31 mouse cellular contexts compared by ENCODE assay signal in the genomic region with DNA sequence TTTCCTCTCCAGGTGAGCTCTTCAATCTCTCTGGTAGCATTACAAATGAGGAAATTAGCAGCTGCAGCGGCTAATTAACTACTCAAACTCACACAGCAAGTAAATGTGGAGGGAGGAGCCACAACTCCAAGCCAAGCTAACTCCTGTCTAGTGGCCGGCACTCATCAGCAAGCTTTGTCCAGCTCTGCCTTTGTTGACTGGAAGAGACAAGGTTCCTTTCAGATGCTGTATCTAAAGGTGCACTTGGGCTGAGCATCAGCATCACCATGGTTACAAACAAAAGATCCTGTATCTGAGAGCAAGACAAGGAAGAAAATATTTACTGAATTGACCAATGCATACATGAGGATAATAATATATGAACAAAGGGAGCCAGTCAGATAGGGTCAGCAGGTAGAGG. TPM values are rescaled to one million over a fixed set of nuclear protein-coding genes. Genes with fewer than 3 reads are reported as not detected.
DNase-seq lines count a peak whose midpoint lies in the region; ATAC-seq and TF ChIP-seq lines count a peak whose summit lies in the region.
"Had no signal": no experiment of that assay in that cellular context is flagged by ENCODE, and none has a peak within 500 bp of the region (broad histone marks: within the 10 kb centered on the region; RNA-seq: fewer than 3 reads in every experiment).

No protein-coding gene starts in this region.

- H3K4me2 ChIP-seq in heart, embryonic 16.5 days (ENCODE audit: low read depth, low read length) = peak overlapping the region; percentile 44
- no peak overlapping the region; the same call in 1 of the 2 replicates for H3K4me2 ChIP-seq in lung, embryonic 15.5 days
- H3K4me2 ChIP-seq: embryonic facial prominence, embryonic 12.5 days; forebrain, embryonic 13.5 days; hindbrain, embryonic 12.5 days; limb, embryonic 15.5 days had no signal

- 16% methylated on average over 2 of the region's 2 CpGs for WGBS in heart, embryonic 10.5 days
- WGBS in heart, embryonic 16.5 days = 34% methylated on average over 2 of the region's 2 CpGs
- 47% methylated on average over 2 of the region's 2 CpGs for WGBS in lung, embryonic 15.5 days

- peak overlapping the region; percentile 96 for H3K27ac ChIP-seq in heart, embryonic 10.5 days
- H3K27ac ChIP-seq in heart, embryonic 16.5 days (ENCODE audit: low read length) = peak overlapping the region; percentile 92
- H3K27ac ChIP-seq in lung, embryonic 15.5 days = peak overlapping the region; percentile 6; the same call in 1 of the 2 replicates
- H3K27ac ChIP-seq: embryonic facial prominence, embryonic 12.5 days; forebrain, embryonic 13.5 days; hindbrain, embryonic 12.5 days; limb, embryonic 15.5 days had no signal

- no peaks in the 10 kb centered on the region for H3K27me3 ChIP-seq in heart, embryonic 10.5 days (ENCODE audit: insufficient read depth, poor library complexity, severe bottlenecking)
- no peaks in the 10 kb centered on the region for H3K27me3 ChIP-seq in heart, embryonic 16.5 days (ENCODE audit: control insufficient read depth, insufficient read depth, low read length)
- no peaks in the 10 kb centered on the region for H3K27me3 ChIP-seq in lung, embryonic 15.5 days
- H3K27me3 ChIP-seq: embryonic facial prominence, embryonic 12.5 days; forebrain, embryonic 13.5 days; hindbrain, embryonic 12.5 days; limb, embryonic 15.5 days; Patski had no signal

- H3K9ac ChIP-seq in heart, embryonic 16.5 days (ENCODE audit: low read length) = peak overlapping the region; percentile 29; the same call in 1 of the 2 replicates
- no peak overlapping the region for H3K9ac ChIP-seq in lung, embryonic 15.5 days
- H3K9ac ChIP-seq: embryonic facial prominence, embryonic 12.5 days; forebrain, embryonic 13.5 days; hindbrain, embryonic 12.5 days; limb, embryonic 15.5 days had no signal

- H3K4me1 ChIP-seq in heart, embryonic 10.5 days = peaks cover 32% of the 10 kb centered on the region
- peaks cover 12% of the 10 kb centered on the region for H3K4me1 ChIP-seq in heart, embryonic 16.5 days (ENCODE audit: control insufficient read depth, insufficient read depth, low read length)
- peaks cover 20% of the 10 kb centered on the region for H3K4me1 ChIP-seq in lung, embryonic 15.5 days
- H3K4me1 ChIP-seq: forebrain, embryonic 13.5 days; hindbrain, embryonic 12.5 days had no signal

- no peak for TF ChIP-seq POLR2A in brain, embryonic 14.5 days (IDR thresholded peaks at IDR 0.05; ENCODE audit: borderline replicate concordance, extremely low read depth, insufficient read depth, insufficient read length, poor library complexity, severe bottlenecking)

- peak overlapping the region; percentile 43 for H3K4me3 ChIP-seq in heart, embryonic 10.5 days
- no peak overlapping the region for H3K4me3 ChIP-seq in heart, embryonic 16.5 days (ENCODE audit: low read length)
- H3K4me3 ChIP-seq in lung, embryonic 15.5 days = no peak overlapping the region
- H3K4me3 ChIP-seq: embryonic facial prominence, embryonic 12.5 days; erythroblast, embryonic 14.5 days; forebrain, embryonic 13.5 days; hindbrain, embryonic 12.5 days; limb, embryonic 15.5 days had no signal

- ATAC-seq in heart, embryonic 16.5 days (replicated peaks; ENCODE audit: extremely low read depth, insufficient read depth, low FRiP score) = 0 out of 2 replicates have a peak, but pooled peaks have one; percentile 12
- ATAC-seq in lung, embryonic 15.5 days (ENCODE audit: borderline replicate concordance, extremely low read depth, low FRiP score, low TSS enrichment) = no peak
- ATAC-seq: forebrain, embryonic 13.5 days; inflammation-experienced regulatory T-cells, adult 6 months had no signal

- no peaks in the 10 kb centered on the region for H3K36me3 ChIP-seq in heart, embryonic 10.5 days
- no peaks in the 10 kb centered on the region for H3K36me3 ChIP-seq in heart, embryonic 16.5 days (ENCODE audit: control insufficient read depth, insufficient read depth)
- no peaks in the 10 kb centered on the region for H3K36me3 ChIP-seq in lung, embryonic 15.5 days
- H3K36me3 ChIP-seq: embryonic facial prominence, embryonic 12.5 days; hindbrain, embryonic 12.5 days; limb, embryonic 15.5 days had no signal

- intact Hi-C loops in heart, postnatal 14 days (cut with DNase I) = no loop called here

- no peaks in the 10 kb centered on the region for H3K9me3 ChIP-seq in heart, embryonic 10.5 days
- H3K9me3 ChIP-seq in heart, embryonic 16.5 days (replicated peaks; ENCODE audit: control insufficient read depth, low read length) = no peaks in the 10 kb centered on the region
- H3K9me3 ChIP-seq in lung, embryonic 15.5 days = no peaks in the 10 kb centered on the region
- H3K9me3 ChIP-seq: embryonic facial prominence, embryonic 12.5 days; forebrain, embryonic 13.5 days; hindbrain, embryonic 12.5 days; limb, embryonic 15.5 days had no signal

- DNase-seq in heart, embryonic 10.5 days (ENCODE audit: low spot score) = peak; percentile 59
- DNase-seq in heart, postnatal 14 days = no peak
- DNase-seq in heart, adult 8-10 months (ENCODE audit: low spot score) = no peak
- DNase-seq in lung, postnatal 25 days (ENCODE audit: low spot score) = no peak
- DNase-seq in brain, embryonic 14.5 days (ENCODE audit: low read depth) = peak; percentile 19
- no peak for DNase-seq in cerebellum, adult 9-10 months
- DNase-seq: adrenal gland, postnatal 36 days; cerebellum, adult 11-12 months; cerebellum, postnatal 25 days; gastrocnemius, postnatal 10 days; kidney, adult 8-10 months; kidney, postnatal 14 days; left cerebral cortex, postnatal 4 days; lung, postnatal 14 days; thymus, adult 2 months; thymus, postnatal 4 days had no signal

- TF ChIP-seq CTCF in brain, embryonic 14.5 days (IDR thresholded peaks at IDR 0.05; ENCODE audit: borderline replicate concordance, extremely low read depth, insufficient read depth, insufficient read length) = no peak

RNA-seq across cellular contexts. Expression of a gene that starts 10.3 kb away (rescaled TPM):
- 212 and 390 TPM in 2 replicates for polyA plus RNA-seq in heart, embryonic 10.5 days (2016; fragmentation: Nextera tagmentation; extraction: Ambion mirVana)
- total RNA-seq in heart, postnatal 14 days (2021) = 100 to 1,000 TPM; 169 to 276 TPM
- 427 and 514 TPM in 2 replicates for polyA plus RNA-seq in heart, embryonic 16.5 days (2015; fragmentation: Nextera tagmentation; extraction: Ambion mirVana)
- total RNA-seq in heart, adult 8-10 months (2022) = 1,000 to 10,000 TPM in 2 of 4 experiments, 100 to 1,000 TPM in 2; 472 to 1,222 (median 1,005) TPM
- polyA plus RNA-seq in lung, embryonic 15.5 days (2015; fragmentation: Nextera tagmentation; extraction: Ambion mirVana) = 7.9 and 12.5 TPM in 2 replicates
- 0.06 and 0.18 TPM in 2 replicates for polyA plus RNA-seq in brain, embryonic 14.5 days (2012; rRNA removed)
- total RNA-seq: adrenal gland, adult 18-20 months; adrenal gland, postnatal 36 days; granulocyte monocyte progenitor cell, adult 5-6 weeks; layer of hippocampus, adult 18-20 months; layer of hippocampus, postnatal 14 days; left cerebral cortex, postnatal 4 days; monocyte, adult 5-6 weeks had no signal
- polyA plus RNA-seq: erythroblast, embryonic 14.5 days; forebrain, embryonic 13.5 days; inflammation-experienced regulatory T-cells, adult 6 months; small intestine, adult 2 months had no signal

RNA-seq across cellular contexts. Expression of a gene that starts 46.7 kb away (rescaled TPM):
- 61.1 and 72.2 TPM in 2 replicates for polyA plus RNA-seq in heart, embryonic 10.5 days (2016; fragmentation: Nextera tagmentation; extraction: Ambion mirVana)
- 10 to 100 TPM; 11.2 to 12.7 TPM for total RNA-seq in heart, postnatal 14 days (2021)
- polyA plus RNA-seq in heart, embryonic 16.5 days (2015; fragmentation: Nextera tagmentation; extraction: Ambion mirVana) = 45.2 and 48.1 TPM in 2 replicates
- total RNA-seq in heart, adult 8-10 months (2022) = 10 to 100 TPM; 12.7 to 16.2 (median 15.0) TPM
- polyA plus RNA-seq in lung, embryonic 15.5 days (2015; fragmentation: Nextera tagmentation; extraction: Ambion mirVana) = 85.3 and 89.3 TPM in 2 replicates
- polyA plus RNA-seq in brain, embryonic 14.5 days (2012; rRNA removed) = 29.1 and 34.6 TPM in 2 replicates

Comparison
In these comparisons a context has a peak if more than half of its experiments do, and no peak if none do; other contexts are left out.
1. DNase-seq: peak in heart, embryonic 10.5 days (single experiment) and brain, embryonic 14.5 days (single experiment); none in heart, postnatal 14 days (0 of 2), heart, adult 8-10 months (single experiment), lung, postnatal 25 days (single experiment) and cerebellum, adult 9-10 months (single experiment).
2. H3K27ac ChIP-seq: peak in every context shown above with its lines; median percentile 96 in heart, embryonic 10.5 days; 92 in heart, embryonic 16.5 days; 6 in lung, embryonic 15.5 days.
3. RNA of a gene that starts 10.3 kb away (polyA plus RNA-seq): 427 to 514 TPM in heart, embryonic 16.5 days and 212 to 390 TPM in heart, embryonic 10.5 days; 7.9 to 12.5 TPM in lung, embryonic 15.5 days and 0.06 to 0.18 TPM in brain, embryonic 14.5 days; every median in the first group is over 10 times any median in the second.